Mouse (Mus musculus) small intestine, adult 2 months (tissue): ENCODE results near the gene Zfp704.

Source experiments
- CTCF ChIP-seq: fragments of 200-500 bp; IDR thresholded peaks from 2 replicates; pipeline ENCODE4 v1.5.1; 2012; ENCODE audit warnings: low read depth, mild to moderate bottlenecking, control low read depth, inconsistent platforms, low read length, moderate library complexity, mixed read lengths; ENCODE audit not compliant: insufficient replicate concordance, insufficient read length; ENCODE audit errors: extremely low read depth
- POLR2A ChIP-seq: fragments of 200-500 bp; IDR thresholded peaks from 2 replicates; pipeline ENCODE4 v1.6.1; 2012; ENCODE audit warnings: low read depth, mild to moderate bottlenecking, control low read depth, inconsistent platforms, low read length, moderate library complexity

DNA sequence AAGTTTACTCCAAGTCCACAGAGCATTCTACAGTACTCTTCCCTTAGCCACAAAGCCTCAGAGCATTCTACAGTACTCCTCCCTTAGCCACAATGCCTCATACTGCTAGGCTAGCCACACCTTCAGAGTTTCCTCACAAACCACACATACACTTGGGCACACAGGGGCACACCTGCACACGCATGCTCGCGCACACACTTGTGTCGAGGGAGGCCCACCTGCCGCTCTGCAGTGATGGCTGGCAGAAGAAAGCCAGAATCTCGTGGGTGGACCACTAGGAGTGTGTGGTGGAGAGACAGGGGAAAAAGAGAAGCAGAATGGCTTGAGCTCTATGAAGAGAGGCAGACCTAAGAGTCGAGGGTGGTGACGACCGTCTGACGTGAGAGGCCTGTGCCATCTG is 97.7 kb downstream of the Zfp704 start:
- TF ChIP-seq CTCF (no peak), POLR2A (no peak)
